Mouse (Mus musculus): ENCODE measurements around the gene Gm9573. TPM values are rescaled to one million over a fixed set of nuclear protein-coding genes. Genes with fewer than 3 reads are reported as not detected.
A peak's percentile ranks its signal among the peaks of the same experiment; 100 is the strongest.

The Gm9573 gene
- polyA plus RNA-seq, 1 experiment from 2014 or later, result not detected

DNA sequence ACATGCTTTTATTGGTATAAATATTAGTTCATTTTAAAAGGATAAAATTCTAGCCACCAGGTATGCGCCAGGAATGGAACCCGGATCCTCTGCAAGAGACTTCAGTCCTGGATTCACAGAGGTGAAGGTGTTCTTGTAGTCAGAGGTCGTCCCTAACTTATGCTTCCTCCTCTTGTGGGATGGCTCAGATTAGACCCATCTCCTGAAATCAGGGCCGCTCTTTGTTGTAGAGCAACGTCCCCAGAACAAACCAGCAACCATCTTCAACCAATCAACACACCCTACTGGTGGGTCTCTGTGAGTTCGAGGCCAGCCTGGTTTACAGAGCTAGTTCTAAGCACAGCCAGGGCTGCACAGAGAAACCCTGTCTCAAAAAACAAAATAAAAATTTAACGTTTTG is 32.0 kb downstream of the Gm9573 start:
- Histone ChIP-seq H3K27me3 (ENCODE audit: insufficient read depth, low read length) (no peaks in the 10 kb centered on the region), H3K4me2 (no peak overlapping the region), H3K36me3 (ENCODE audit: insufficient read depth) (no peaks in the 10 kb centered on the region), H3K27ac (ENCODE audit: low read depth) (no peak overlapping the region), H3K9ac (no peak overlapping the region), H3K4me3 (ENCODE audit: low read depth, low read length) (no peak overlapping the region), H3K4me1 (ENCODE audit: insufficient read depth) (no peaks in the 10 kb centered on the region), H3K9me3 (ENCODE audit: low read depth, low read length) (no peaks in the 10 kb centered on the region)
- TF ChIP-seq CTCF (IDR thresholded peaks at IDR 0.05; ENCODE audit: low read depth), result no peak
- DNase-seq (no peak), ATAC-seq (ENCODE audit: insufficient read depth) (no peak)
- 79% methylated on average over 7 of the region's 7 CpGs for WGBS

DNA sequence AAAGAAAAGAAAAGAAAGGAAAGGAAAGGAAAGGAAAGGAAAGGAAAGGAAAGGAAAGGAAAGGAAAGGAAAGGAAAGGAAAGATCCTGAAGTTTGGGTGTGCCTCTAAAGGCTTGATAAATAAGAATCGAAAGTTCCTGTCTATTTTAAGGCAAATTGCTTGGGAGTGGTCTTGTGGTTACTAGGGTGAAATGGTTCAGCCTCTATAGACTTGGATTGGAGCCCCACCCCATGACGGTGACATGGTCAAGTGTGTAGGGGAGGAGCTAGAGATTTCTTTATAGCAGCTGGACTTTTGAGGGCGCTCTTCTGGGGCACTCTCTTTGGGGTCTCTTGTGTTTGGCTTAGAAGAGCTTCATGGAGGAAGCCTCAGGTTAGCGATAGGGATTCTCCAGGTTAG is 32.7 kb downstream of the Gm9573 start:
- no peak for ATAC-seq (ENCODE audit: insufficient read depth)

DNA sequence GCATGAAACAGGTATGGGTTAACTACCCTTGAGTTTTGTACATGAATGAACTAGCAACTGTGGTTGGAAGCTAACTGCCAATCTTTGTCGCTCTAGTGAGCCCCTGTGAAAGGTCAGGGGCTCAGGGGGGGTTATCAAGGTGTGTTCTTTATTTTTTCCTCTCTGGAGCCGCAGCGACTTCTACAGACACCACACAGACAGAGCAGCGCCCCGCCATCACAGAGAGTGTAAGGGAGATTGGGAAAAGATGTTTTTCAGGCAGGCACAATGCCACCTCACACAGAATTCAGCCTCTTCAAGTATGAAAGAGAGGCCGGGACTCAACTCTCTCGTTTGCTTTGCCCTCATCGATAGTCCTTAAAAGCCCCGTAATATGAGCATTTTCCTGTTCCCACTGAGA is 34.3 kb downstream of the Gm9573 start:
- Histone ChIP-seq H3K36me3 (ENCODE audit: insufficient read depth) (no peaks in the 10 kb centered on the region), H3K4me3 (ENCODE audit: low read depth, low read length) (no peak overlapping the region), H3K27me3 (ENCODE audit: insufficient read depth, low read length) (no peaks in the 10 kb centered on the region), H3K27ac (ENCODE audit: low read depth) (no peak overlapping the region), H3K9me3 (ENCODE audit: low read depth, low read length) (no peaks in the 10 kb centered on the region), H3K4me2 (no peak overlapping the region), H3K4me1 (ENCODE audit: insufficient read depth) (no peaks in the 10 kb centered on the region), H3K9ac (no peak overlapping the region)
- DNase-seq (no peak), ATAC-seq (ENCODE audit: insufficient read depth) (no peak)
- TF ChIP-seq CTCF (IDR thresholded peaks at IDR 0.05; ENCODE audit: low read depth), result no peak
- 59% methylated on average over 9 of the region's 9 CpGs for WGBS

More for the DNA sequence above, 32.7 kb downstream of the Gm9573 start:
- Histone ChIP-seq H3K9ac (no peak overlapping the region), H3K36me3 (ENCODE audit: insufficient read depth) (no peaks in the 10 kb centered on the region), H3K4me1 (ENCODE audit: insufficient read depth) (no peaks in the 10 kb centered on the region), H3K4me2 (no peak overlapping the region), H3K27ac (ENCODE audit: low read depth) (no peak overlapping the region), H3K9me3 (ENCODE audit: low read depth, low read length) (no peaks in the 10 kb centered on the region), H3K27me3 (ENCODE audit: insufficient read depth, low read length) (no peaks in the 10 kb centered on the region), H3K4me3 (ENCODE audit: low read depth, low read length) (no peak overlapping the region)
- no peak for DNase-seq
- TF ChIP-seq CTCF (IDR thresholded peaks at IDR 0.05; ENCODE audit: low read depth), result no peak
- 36% methylated on average over 4 of the region's 4 CpGs for WGBS

DNA sequence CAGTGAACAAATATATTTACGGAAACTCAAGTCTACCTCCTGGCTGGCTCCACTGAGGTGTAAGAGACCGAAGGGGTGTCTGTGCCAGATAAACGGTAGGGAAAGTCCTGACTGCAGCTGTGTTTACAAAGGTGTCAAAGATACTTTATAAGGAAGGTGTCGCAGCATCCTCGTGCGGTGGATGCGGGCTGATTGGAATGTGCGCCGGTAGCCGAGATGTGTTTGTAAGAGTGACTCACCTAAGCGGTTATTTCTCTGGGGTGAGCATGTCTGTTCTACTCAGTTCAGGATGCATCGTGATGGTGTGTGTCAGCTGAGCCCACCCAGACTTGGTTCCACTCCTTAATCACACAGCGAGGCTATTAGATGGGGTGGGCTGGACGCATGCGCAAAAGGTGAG is 34.7 kb downstream of the Gm9573 start:
- DNase-seq (no peak), ATAC-seq (ENCODE audit: insufficient read depth) (no peak)
- 65% methylated on average over 15 of the region's 15 CpGs for WGBS
- Histone ChIP-seq H3K27me3 (ENCODE audit: insufficient read depth, low read length) (no peaks in the 10 kb centered on the region), H3K4me1 (ENCODE audit: insufficient read depth) (no peaks in the 10 kb centered on the region), H3K4me3 (ENCODE audit: low read depth, low read length) (no peak overlapping the region), H3K9ac (no peak overlapping the region), H3K4me2 (no peak overlapping the region), H3K36me3 (ENCODE audit: insufficient read depth) (no peaks in the 10 kb centered on the region), H3K9me3 (ENCODE audit: low read depth, low read length) (no peaks in the 10 kb centered on the region), H3K27ac (ENCODE audit: low read depth) (no peak overlapping the region)
- TF ChIP-seq CTCF (IDR thresholded peaks at IDR 0.05; ENCODE audit: low read depth), result no peak

DNA sequence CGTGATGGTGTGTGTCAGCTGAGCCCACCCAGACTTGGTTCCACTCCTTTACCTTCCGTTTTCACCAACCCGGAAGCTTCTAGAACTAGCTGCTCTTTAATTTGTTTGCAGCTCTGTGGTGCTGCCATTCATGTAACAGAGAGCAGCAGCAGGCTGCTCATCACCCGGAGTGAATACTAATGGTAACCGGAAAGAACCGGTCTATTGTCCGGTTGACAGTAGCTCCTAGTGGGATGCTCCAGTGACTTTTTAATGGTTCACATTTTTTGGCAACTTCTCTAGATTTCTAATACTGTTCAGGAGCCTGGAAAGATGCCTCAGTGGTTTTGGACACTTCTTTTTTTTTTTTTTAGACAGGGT is 35.2 kb downstream of the Gm9573 start:
- H3K36me3 ChIP-seq (ENCODE audit: insufficient read depth), result no peaks in the 10 kb centered on the region
- TF ChIP-seq CTCF (IDR thresholded peaks at IDR 0.05; ENCODE audit: low read depth), result no peak
- no peak for DNase-seq
- no peak overlapping the region for H3K27ac ChIP-seq (ENCODE audit: low read depth)
- 90% methylated on average over 7 of the region's 7 CpGs for WGBS
- no peak overlapping the region for H3K4me2 ChIP-seq
- no peak overlapping the region for H3K4me3 ChIP-seq (ENCODE audit: low read depth, low read length)
- ATAC-seq (ENCODE audit: insufficient read depth), result no peak
- H3K9me3 ChIP-seq (ENCODE audit: low read depth, low read length), result no peaks in the 10 kb centered on the region
- no peaks in the 10 kb centered on the region for H3K4me1 ChIP-seq (ENCODE audit: insufficient read depth)
- H3K9ac ChIP-seq, result no peak overlapping the region
- H3K27me3 ChIP-seq (ENCODE audit: insufficient read depth, low read length), result no peaks in the 10 kb centered on the region

DNA sequence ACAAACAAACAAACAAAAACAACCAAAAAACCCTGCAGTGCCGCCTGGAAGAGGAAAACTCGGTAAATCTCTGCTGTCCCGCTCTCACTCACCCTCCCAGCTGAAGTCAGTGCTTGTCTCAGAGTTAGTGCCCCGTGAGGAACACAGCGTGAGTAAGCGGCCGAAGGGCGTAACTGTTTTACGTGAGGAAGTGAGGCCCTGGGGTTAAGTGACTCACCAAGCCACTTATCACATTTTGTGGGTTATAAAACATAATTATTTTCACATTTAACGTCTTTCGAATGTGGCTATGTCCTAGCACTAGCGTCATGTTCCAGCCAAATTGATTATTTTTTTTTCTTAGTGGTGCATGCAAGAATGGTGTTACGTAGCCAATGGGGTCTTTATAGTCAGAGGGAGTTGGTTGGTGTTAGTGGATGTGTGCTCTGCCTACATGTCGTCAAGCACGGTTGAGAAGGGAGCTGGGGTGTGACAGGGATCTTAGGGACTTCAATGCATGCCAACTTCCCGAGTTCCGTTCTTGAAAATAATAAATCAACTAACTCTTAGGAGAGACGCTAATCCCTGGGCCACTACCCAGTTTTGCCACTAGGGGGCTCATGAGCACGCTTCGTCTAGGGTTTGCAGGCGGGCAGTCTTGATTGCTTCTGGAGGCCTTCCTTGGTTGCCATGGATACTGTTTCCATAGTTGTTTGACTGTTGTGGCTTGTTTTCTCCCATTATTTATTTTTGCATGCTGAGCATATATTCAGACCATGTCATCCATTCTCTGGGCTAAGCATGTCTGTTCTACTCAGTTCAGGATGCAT is 35.8 kb downstream of the Gm9573 start:
- Histone ChIP-seq H3K9ac (no peak overlapping the region), H3K4me2 (no peak overlapping the region)
- peak; percentile 49; the same call in 1 of the 2 replicates for ATAC-seq (ENCODE audit: insufficient read depth)

DNA sequence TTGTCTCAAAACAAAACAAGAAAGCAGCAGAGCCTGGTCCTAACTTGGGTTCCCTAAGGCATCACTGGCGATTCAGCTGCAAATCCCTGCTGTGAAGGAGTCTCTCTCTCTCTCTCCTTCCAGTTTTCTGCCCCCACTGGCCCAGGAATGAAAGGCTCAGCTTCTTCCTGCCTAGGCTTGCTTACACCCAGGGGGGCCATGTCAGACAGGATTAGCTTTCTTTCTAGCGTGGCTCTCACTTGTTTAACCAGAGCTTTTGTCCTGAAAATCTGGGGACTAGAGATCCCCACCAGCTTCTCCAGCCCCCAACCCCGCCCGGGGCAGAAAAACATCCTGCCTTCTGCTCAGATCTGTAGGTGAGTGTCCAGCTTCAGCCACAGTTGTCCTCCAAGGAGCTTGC is 38.0 kb downstream of the Gm9573 start:
- ATAC-seq (ENCODE audit: insufficient read depth) (no peak), DNase-seq (no peak)
- no peak for TF ChIP-seq CTCF (IDR thresholded peaks at IDR 0.05; ENCODE audit: low read depth)
- no peak overlapping the region for H3K27ac ChIP-seq (ENCODE audit: low read depth)
- no peaks in the 10 kb centered on the region for H3K9me3 ChIP-seq (ENCODE audit: low read depth, low read length)
- no peaks in the 10 kb centered on the region for H3K4me1 ChIP-seq (ENCODE audit: insufficient read depth)
- H3K4me3 ChIP-seq (ENCODE audit: low read depth, low read length), result no peak overlapping the region
- whole genome bisulfite sequencing, result 25% methylated on average over 4 of the region's 4 CpGs
- no peak overlapping the region for H3K9ac ChIP-seq
- H3K27me3 ChIP-seq (ENCODE audit: insufficient read depth, low read length), result no peaks in the 10 kb centered on the region
- H3K36me3 ChIP-seq (ENCODE audit: insufficient read depth), result no peaks in the 10 kb centered on the region
- H3K4me2 ChIP-seq, result no peak overlapping the region

More for the DNA sequence above, 35.8 kb downstream of the Gm9573 start:
- no peak overlapping the region for H3K4me3 ChIP-seq (ENCODE audit: low read depth, low read length)
- 41% methylated on average over 21 of the region's 21 CpGs for WGBS
- H3K27ac ChIP-seq (ENCODE audit: low read depth), result no peak overlapping the region
- no peaks in the 10 kb centered on the region for H3K4me1 ChIP-seq (ENCODE audit: insufficient read depth)
- no peaks in the 10 kb centered on the region for H3K27me3 ChIP-seq (ENCODE audit: insufficient read depth, low read length)
- H3K36me3 ChIP-seq (ENCODE audit: insufficient read depth), result no peaks in the 10 kb centered on the region
- no peaks in the 10 kb centered on the region for H3K9me3 ChIP-seq (ENCODE audit: low read depth, low read length)
- peak; percentile 92 for DNase-seq
- peak; percentile 94 for TF ChIP-seq CTCF (IDR thresholded peaks at IDR 0.05; ENCODE audit: low read depth)
